Mouse (Mus musculus): ENCODE measurements around the gene Rbp7. TPM values are rescaled to one million over a fixed set of nuclear protein-coding genes. Genes with fewer than 3 reads are reported as not detected.

The Rbp7 gene
- polyA plus RNA-seq, 1 experiment from 2014 or later = 3.0 TPM

GRCm38 (mm10) chr4:149404640-149405465 lies 49.9 kb downstream of the Rbp7 start:
- no peak for ATAC-seq (ENCODE audit: insufficient read depth, low FRiP score, low read depth)
- Histone ChIP-seq H3K27me3 (replicated peaks) (no peaks in the 10 kb centered on the region), H3K4me2 (no peak overlapping the region), H3K4me3 (replicated peaks) (no peak overlapping the region), H3K9ac (no peak overlapping the region), H3K36me3 (no peaks in the 10 kb centered on the region), H3K4me1 (peaks cover 34% of the 10 kb centered on the region), H3K27ac (peak overlapping the region; percentile 16; the same call in 1 of the 2 replicates), H3K9me3 (no peaks in the 10 kb centered on the region)
- WGBS = 49% methylated on average over 19 of the region's 19 CpGs

DNA sequence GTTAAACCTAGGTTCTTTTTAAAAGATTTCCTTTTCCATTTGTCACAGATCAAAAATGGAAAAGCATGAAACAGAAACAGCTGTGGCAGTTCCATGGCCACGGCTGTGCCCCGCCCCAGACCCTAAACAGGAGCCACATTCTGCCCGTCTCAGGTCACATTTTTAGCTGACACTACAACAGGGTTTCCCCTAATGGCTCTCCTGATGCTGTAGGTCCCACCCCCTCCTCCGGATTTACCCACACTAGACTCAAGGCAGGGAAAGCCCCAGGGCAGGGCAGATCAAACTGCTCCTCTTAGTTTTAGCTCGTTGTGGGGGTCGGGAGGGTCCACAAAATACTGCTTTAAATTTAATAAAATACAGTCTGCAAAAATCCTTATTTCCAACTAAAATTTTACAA lies 51.7 kb downstream of the Rbp7 start:
- H3K4me3 ChIP-seq (replicated peaks) = no peak overlapping the region
- peaks cover 34% of the 10 kb centered on the region for H3K4me1 ChIP-seq
- 38% methylated on average over 6 of the region's 6 CpGs for WGBS
- no peaks in the 10 kb centered on the region for H3K27me3 ChIP-seq (replicated peaks)
- peaks cover 6% of the 10 kb centered on the region; the same call in 1 of the 2 replicates for H3K36me3 ChIP-seq
- H3K27ac ChIP-seq = no peak overlapping the region; the same call in 1 of the 2 replicates
- H3K9ac ChIP-seq = no peak overlapping the region
- H3K9me3 ChIP-seq = no peaks in the 10 kb centered on the region
- ATAC-seq (ENCODE audit: insufficient read depth, low FRiP score, low read depth) = no peak
- H3K4me2 ChIP-seq = no peak overlapping the region

DNA sequence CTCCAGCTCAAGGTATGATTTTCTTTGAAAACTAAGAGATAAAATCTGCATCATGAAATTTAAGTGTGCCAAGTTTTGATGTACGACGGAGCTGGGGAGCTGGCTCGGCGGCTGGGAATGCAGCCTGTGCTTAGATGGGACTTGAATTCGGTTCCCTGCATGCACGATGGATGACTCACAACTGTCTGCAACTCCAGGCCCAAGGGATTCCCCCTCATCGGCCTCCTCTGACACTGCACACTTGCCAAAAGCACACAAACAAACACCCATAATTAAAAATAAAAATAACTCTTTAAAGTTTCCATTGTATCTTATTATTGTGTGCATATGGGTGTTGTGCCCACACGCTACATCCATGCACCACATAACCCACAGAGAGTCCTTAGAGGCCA lies 53.2 kb downstream of the Rbp7 start:
- H3K36me3 ChIP-seq = peaks cover 7% of the 10 kb centered on the region; the same call in 1 of the 2 replicates
- H3K4me1 ChIP-seq = peaks cover 38% of the 10 kb centered on the region
- no peaks in the 10 kb centered on the region for H3K27me3 ChIP-seq (replicated peaks)
- H3K4me2 ChIP-seq = no peak overlapping the region
- 59% methylated on average over 8 of the region's 8 CpGs for WGBS
- no peak overlapping the region for H3K4me3 ChIP-seq (replicated peaks)
- no peak for ATAC-seq (ENCODE audit: insufficient read depth, low FRiP score, low read depth)
- no peak overlapping the region for H3K9ac ChIP-seq
- H3K9me3 ChIP-seq = no peaks in the 10 kb centered on the region
- 0 out of 2 replicates have a peak overlapping the region, but pooled peaks have one; percentile 31 for H3K27ac ChIP-seq

DNA sequence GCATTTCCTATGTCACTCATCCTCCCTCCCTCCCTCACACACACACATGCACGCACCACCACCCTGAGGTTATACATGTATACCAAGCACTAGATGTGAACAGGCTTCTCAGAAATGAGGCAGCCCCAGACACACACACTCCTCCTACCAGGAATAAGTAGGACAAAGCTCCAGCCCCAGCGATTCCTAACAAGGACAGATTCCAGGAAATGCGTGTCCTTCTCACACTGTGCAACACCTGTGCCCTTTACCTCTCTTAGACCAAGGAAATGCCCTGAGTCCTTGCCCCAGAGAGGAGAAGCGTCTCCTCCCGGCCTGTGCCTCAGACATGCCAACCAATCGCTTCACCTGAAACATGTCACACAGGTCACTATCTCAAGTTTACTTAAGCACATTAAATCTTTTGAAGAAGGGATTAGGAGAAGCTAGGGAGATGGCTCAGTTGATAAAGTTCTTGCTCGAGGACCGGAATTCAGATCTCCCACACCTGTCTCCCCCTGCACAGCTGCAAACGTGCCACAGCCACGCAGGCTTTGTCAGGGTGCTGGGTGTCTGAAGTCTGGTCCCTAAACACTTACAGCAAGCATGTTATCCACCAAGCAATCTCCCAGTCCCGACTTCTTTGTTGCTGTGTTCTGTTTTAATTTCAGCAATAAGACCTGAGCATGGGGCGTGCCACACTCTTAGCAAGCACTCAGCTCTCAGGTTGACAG lies 53.7 kb downstream of the Rbp7 start:
- Histone ChIP-seq H3K4me1 (peaks cover 43% of the 10 kb centered on the region), H3K4me3 (replicated peaks) (no peak overlapping the region), H3K27me3 (replicated peaks) (no peaks in the 10 kb centered on the region), H3K9me3 (no peaks in the 10 kb centered on the region), H3K4me2 (no peak overlapping the region), H3K36me3 (peaks cover 7% of the 10 kb centered on the region; the same call in 1 of the 2 replicates), H3K27ac (peak overlapping the region; percentile 31; the same call in 1 of the 2 replicates), H3K9ac (no peak overlapping the region)
- ATAC-seq (ENCODE audit: insufficient read depth, low FRiP score, low read depth) = no peak
- 59% methylated on average over 12 of the region's 12 CpGs for WGBS

Other genes with a start within 250 kb of the Rbp7 start
- gene Kif1b, start 147.3 kb downstream of the Rbp7 start, polyA plus RNA-seq (2015; fragmentation: Nextera tagmentation; extraction: Ambion mirVana) = 31.8 and 39.3 TPM in 2 replicates
- gene Ube4b, start 28.2 kb downstream of the Rbp7 start, polyA plus RNA-seq (2015; fragmentation: Nextera tagmentation; extraction: Ambion mirVana) = 35.5 and 41.4 TPM in 2 replicates
- gene Tmem274, start 22.4 kb upstream of the Rbp7 start, polyA plus RNA-seq (2015; fragmentation: Nextera tagmentation; extraction: Ambion mirVana) = 0.23 and 0.45 TPM in 2 replicates
- gene Nmnat1, start 30.2 kb upstream of the Rbp7 start, polyA plus RNA-seq (2015; fragmentation: Nextera tagmentation; extraction: Ambion mirVana) = 9.4 and 10.4 TPM in 2 replicates
- gene Lzic, start 30.3 kb upstream of the Rbp7 start, polyA plus RNA-seq (2015; fragmentation: Nextera tagmentation; extraction: Ambion mirVana) = 35.5 and 39.8 TPM in 2 replicates
- 47.5 and 47.9 TPM in 2 replicates for gene Ctnnbip1, start 63.3 kb upstream of the Rbp7 start, polyA plus RNA-seq (2015; fragmentation: Nextera tagmentation; extraction: Ambion mirVana)
- 47.0 and 48.4 TPM in 2 replicates for gene Clstn1, start 131.5 kb upstream of the Rbp7 start, polyA plus RNA-seq (2015; fragmentation: Nextera tagmentation; extraction: Ambion mirVana)
- gene Pik3cd, start 247.6 kb upstream of the Rbp7 start, polyA plus RNA-seq (2015; fragmentation: Nextera tagmentation; extraction: Ambion mirVana) = 5.0 and 5.1 TPM in 2 replicates